Mouse (Mus musculus) cerebellum, postnatal 10 days (tissue): Measurements from ENCODE around the gene Ppp1r26.

Experiments used
- DNase-seq, 2 experiments: peaks; one replicate each; pipeline ENCODE4 v3.0.0; 2021; ENCODE audit warnings: mixed read lengths in 2 of 2

The Ppp1r26 gene

GRCm38 (mm10) chr2:28498431-28498830 is 51.8 kb downstream of the Ppp1r26 start:
- no peak for DNase-seq

GRCm38 (mm10) chr2:28502987-28503386 is 56.4 kb downstream of the Ppp1r26 start:
- DNase-seq, result no peak

- no peak for DNase-seq
Observed at GRCm38 (mm10) chr2:28504676-28505075, 58.1 kb downstream of the Ppp1r26 start.
